Mouse (Mus musculus) megakaryocyte, embryonic 14.5 days (primary cell): Measurements from ENCODE around the gene AW146154.

Experiments used
- FLI1 ChIP-seq: IDR thresholded peaks from 2 replicates; pipeline ENCODE4 v1.6.1; 2012; ENCODE audit warnings: low read length, inconsistent platforms, mixed read lengths
- GATA1 ChIP-seq: IDR thresholded peaks from 3 replicates; pipeline ENCODE4 v1.6.1; 2012; ENCODE audit warnings: mixed read lengths, low read length, inconsistent platforms, borderline replicate concordance

DNA sequence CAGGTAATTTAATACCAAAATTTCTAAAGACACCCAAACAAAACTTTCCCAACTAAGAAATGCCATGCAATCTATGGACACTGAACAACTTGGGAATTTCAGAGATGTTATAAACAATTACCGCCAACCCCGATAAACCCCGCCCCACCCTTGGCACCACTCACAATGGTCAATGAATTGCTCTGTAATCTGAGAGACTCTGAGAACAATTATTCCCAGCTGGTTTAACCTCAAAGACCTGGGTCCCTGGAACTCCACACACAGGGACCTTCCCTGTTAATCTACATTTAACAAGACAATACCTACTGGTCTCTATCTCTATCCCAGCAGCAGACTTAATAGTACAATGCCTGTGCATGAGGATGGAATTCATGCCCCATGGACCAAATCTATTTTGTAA lies 13.0 kb upstream of the AW146154 start:
- no peak for TF ChIP-seq GATA1
- no peak for TF ChIP-seq FLI1
